Mouse (Mus musculus) erythroblast, embryonic 14.5 days (primary cell): ENCODE measurements around the gene Gm5678.

ENCODE experiments used
- GATA1 ChIP-seq: IDR thresholded peaks from 2 replicates; pipeline ENCODE4 v1.6.1; 2012; ENCODE audit warnings: low read length, inconsistent platforms, mixed read lengths
- TAL1 ChIP-seq: IDR thresholded peaks from 3 replicates; pipeline ENCODE4 v1.6.1; 2012; ENCODE audit warnings: low read length, inconsistent platforms, mixed read lengths

DNA sequence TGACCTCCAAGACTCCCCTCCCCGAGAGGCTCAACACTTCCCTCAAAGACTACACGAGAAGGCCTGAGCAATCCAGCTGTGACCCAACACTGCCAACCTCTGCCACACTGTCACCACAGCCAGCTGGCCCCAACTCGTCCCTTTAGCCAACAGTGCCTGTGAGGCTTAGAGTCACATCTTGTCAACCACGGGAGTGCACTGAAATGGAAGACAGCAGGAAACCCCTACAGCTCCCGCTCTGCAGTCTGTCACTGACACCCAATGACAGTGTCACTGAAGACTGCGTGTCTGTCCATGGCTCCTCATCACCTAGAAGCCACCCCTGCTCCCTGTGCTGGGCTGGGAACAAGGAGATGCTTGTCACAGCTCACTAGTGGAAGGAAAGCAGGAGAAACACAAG lies 46.8 kb upstream of the Gm5678 start:
- TF ChIP-seq GATA1, result no peak
- no peak for TF ChIP-seq TAL1
